Mouse (Mus musculus): ENCODE data around the gene Rabl3. TPM values are rescaled to one million over a fixed set of nuclear protein-coding genes. Genes with fewer than 3 reads are reported as not detected.

Rabl3 gene
- total RNA-seq, 1 experiment from 2014 or later: 12.3 TPM

- DNase-seq: no peak
Observed at GRCm38 (mm10) chr16:37597412-37597811, 57.7 kb downstream of the Rabl3 start.

- no peak for DNase-seq
Observed at GRCm38 (mm10) chr16:37598463-37598862, 58.8 kb downstream of the Rabl3 start.

- DNase-seq: no peak
Observed at GRCm38 (mm10) chr16:37599326-37599725, 59.6 kb downstream of the Rabl3 start.

DNA sequence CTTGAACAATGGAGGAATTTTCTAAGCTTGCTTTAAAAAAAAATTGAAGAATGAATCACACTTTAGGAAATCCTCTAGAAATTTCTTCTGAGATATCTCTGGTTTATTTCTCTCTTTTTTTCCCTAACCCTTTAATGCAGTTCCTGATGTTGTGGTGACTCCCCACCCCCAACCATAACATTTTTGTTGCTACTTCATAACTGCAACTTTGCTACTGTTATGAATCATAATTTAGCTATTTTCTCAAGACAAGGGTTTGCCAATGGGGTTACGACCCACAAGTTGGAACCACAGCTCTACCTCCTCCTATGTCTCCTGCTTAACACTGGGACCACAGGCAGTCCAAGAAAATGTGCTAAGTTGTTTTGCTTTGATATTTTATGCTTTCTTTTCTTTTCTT lies 63.7 kb downstream of the Rabl3 start:
- DNase-seq: no peak

DNA sequence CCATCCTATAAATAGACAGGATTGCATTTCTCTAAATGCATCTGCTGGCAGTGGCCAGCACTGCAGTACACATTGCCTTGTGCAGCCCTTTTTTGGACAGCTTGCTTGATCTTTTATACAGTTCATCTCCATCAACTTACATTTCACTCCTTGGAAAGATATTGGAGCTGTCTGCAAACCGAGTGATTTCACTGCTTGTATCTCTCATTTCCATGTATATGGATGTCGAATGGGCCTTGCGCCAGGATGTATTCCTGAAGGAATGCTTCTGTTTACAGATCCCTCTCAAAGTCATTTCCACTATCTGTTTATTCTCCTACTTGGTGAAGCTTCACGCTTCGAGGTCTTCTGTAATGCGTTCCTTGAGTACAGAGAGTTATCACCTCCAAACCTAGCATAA lies 64.6 kb downstream of the Rabl3 start:
- no peak for DNase-seq

GRCm38 (mm10) chr16:37610333-37610732 lies 70.6 kb downstream of the Rabl3 start:
- no peak for DNase-seq

- DNase-seq: no peak
Observed at GRCm38 (mm10) chr16:37611072-37611471, 71.4 kb downstream of the Rabl3 start.

- no peak for DNase-seq
Observed at GRCm38 (mm10) chr16:37612013-37612412, 72.3 kb downstream of the Rabl3 start.

GRCm38 (mm10) chr16:37614540-37614939 lies 74.9 kb downstream of the Rabl3 start:
- no peak for DNase-seq

GRCm38 (mm10) chr16:37615429-37615828 lies 75.7 kb downstream of the Rabl3 start:
- DNase-seq: no peak

GRCm38 (mm10) chr16:37616104-37616503 lies 76.4 kb downstream of the Rabl3 start:
- no peak for DNase-seq

- DNase-seq: no peak
Observed at GRCm38 (mm10) chr16:37617695-37618094, 78.0 kb downstream of the Rabl3 start.

Other genes starting within 250 kb of the Rabl3 start
- gene Stxbp5l, start 154.9 kb upstream of the Rabl3 start, total RNA-seq (2021): 4.9 and 5.0 TPM in 2 replicates
- gene Gtf2e1, start 96 bp upstream of the Rabl3 start, total RNA-seq (2021): 14.5 and 18.9 TPM in 2 replicates
- gene Hgd, start 40.3 kb downstream of the Rabl3 start, total RNA-seq (2021): 7.7 TPM in 1 of 2 replicates, not detected in the other
- gene Ndufb4, start 114.6 kb downstream of the Rabl3 start, total RNA-seq (2021): 96.7 and 145 TPM in 2 replicates
- 45.8 and 46.1 TPM in 2 replicates for gene Fstl1, start 237.0 kb downstream of the Rabl3 start, total RNA-seq (2021)